Mouse (Mus musculus) small intestine, adult 2 months (tissue): ENCODE data around the gene Clba1.

Source experiments
- CTCF ChIP-seq: fragments of 200-500 bp; IDR thresholded peaks from 2 replicates; pipeline ENCODE4 v1.5.1; 2012; ENCODE audit warnings: low read depth, mild to moderate bottlenecking, control low read depth, inconsistent platforms, low read length, moderate library complexity, mixed read lengths; ENCODE audit not compliant: insufficient replicate concordance, insufficient read length; ENCODE audit errors: extremely low read depth
- POLR2A ChIP-seq: fragments of 200-500 bp; IDR thresholded peaks from 2 replicates; pipeline ENCODE4 v1.6.1; 2012; ENCODE audit warnings: low read depth, mild to moderate bottlenecking, control low read depth, inconsistent platforms, low read length, moderate library complexity

- TF ChIP-seq POLR2A (no peak), CTCF (no peak)
These were observed 11.9 kb upstream of the Clba1 start for GRCm38 (mm10) chr12:112796551-112797510.
